Mouse (Mus musculus) hindbrain, embryonic 10.5 days (tissue): ENCODE data around the gene Sco1. TPM values are rescaled to one million over a fixed set of nuclear protein-coding genes. Genes with fewer than 3 reads are reported as not detected.
A peak's percentile ranks its signal among the peaks of the same experiment; 100 is the strongest.
"Not testable (repeated sequence)": the region's sequence is repeated elsewhere in the genome, so short reads cannot be mapped to it uniquely, and the experiment has no call there.

ENCODE experiments used
- DNase-seq: peaks from one replicate; pipeline ENCODE4 v3.0.0-alpha.2; 2017; ENCODE audit warnings: low spot score
- H3K27ac ChIP-seq: fragments of 300-500 bp; sonication (generic); 2 replicates; pipeline ENCODE4 v1.5.1; 2016; ENCODE audit warnings: mild to moderate bottlenecking, moderate library complexity
- H3K27me3 ChIP-seq: fragments of 300-500 bp; sonication (generic); 2 replicates; pipeline ENCODE4 v1.6.1; 2016; ENCODE audit warnings: mild to moderate bottlenecking; ENCODE audit not compliant: poor library complexity, insufficient read depth, severe bottlenecking
- H3K36me3 ChIP-seq: fragments of 300-500 bp; sonication (generic); 2 replicates; pipeline ENCODE4 v1.6.1; 2016; ENCODE audit warnings: mild to moderate bottlenecking, moderate library complexity
- H3K4me1 ChIP-seq: fragments of 300-500 bp; sonication (generic); replicated peaks from 2 replicates; pipeline ENCODE4 v1.6.1; 2016; ENCODE audit warnings: mild to moderate bottlenecking
- H3K4me3 ChIP-seq: fragments of 300-500 bp; sonication (generic); 2 replicates; pipeline ENCODE4 v1.5.1; 2016; ENCODE audit warnings: mild to moderate bottlenecking, moderate library complexity
- H3K9me3 ChIP-seq: fragments of 300-500 bp; sonication (generic); 2 replicates; pipeline ENCODE4 v1.6.1; 2016; ENCODE audit warnings: mild to moderate bottlenecking, moderate library complexity
- WGBS: fragments of 180-500 bp; shearing (Covaris S2); methylation state at CpG from one replicate; pipeline ENCODE4 v1.1.7; 2016; 5-methylcytosine and 5-hydroxymethylcytosine counted together
- polyA plus RNA-seq: library from polyadenylated mRNA; unstranded; fragments of >200 nt; fragmentation: Nextera tagmentation; extraction: Ambion mirVana; gene quantifications from 2 replicates; pipeline ENCODE4 v1.2.1, GENCODE M21; 2016

Sco1 gene
- polyA plus RNA-seq, 1 experiment from 2014 or later = 18.0 TPM

- Histone ChIP-seq H3K4me3 (peak overlapping the region; percentile 18; the same call in 1 of the 2 replicates), H3K36me3 (no peaks in the 10 kb centered on the region), H3K9me3 (no peaks in the 10 kb centered on the region), H3K27ac (0 out of 2 replicates have a peak overlapping the region, but pooled peaks have one; percentile 67), H3K4me1 (peaks cover 36% of the 10 kb centered on the region), H3K27me3 (peaks cover 27% of the 10 kb centered on the region)
- WGBS = 5% methylated on average over 11 of the region's 11 CpGs
- DNase-seq = peak; percentile 85
These were observed 28.7 kb downstream of the Sco1 start for GRCm38 (mm10) chr11:67081125-67081649.

DNA sequence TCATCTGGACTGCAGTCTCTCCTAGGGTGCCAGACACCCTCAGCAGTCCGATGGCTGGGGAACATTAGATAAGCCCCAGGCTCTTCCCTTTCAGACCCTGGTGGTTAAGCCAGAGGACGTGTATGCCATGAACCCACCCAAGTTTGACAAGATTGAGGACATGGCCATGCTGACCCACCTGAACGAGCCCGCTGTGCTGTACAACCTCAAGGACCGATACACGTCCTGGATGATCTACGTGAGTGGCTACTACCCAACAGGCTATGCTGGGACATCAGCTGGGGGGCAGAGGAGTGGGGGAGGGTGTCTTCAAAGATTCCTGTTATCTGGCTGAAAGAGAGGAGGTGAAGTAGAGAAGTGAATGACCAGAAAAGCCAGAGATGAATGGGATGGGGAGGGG, 29.7 kb downstream of the Sco1 start:
- WGBS = 90% methylated on average over 7 of the region's 7 CpGs
- H3K27me3 ChIP-seq = peaks cover 29% of the 10 kb centered on the region

DNA sequence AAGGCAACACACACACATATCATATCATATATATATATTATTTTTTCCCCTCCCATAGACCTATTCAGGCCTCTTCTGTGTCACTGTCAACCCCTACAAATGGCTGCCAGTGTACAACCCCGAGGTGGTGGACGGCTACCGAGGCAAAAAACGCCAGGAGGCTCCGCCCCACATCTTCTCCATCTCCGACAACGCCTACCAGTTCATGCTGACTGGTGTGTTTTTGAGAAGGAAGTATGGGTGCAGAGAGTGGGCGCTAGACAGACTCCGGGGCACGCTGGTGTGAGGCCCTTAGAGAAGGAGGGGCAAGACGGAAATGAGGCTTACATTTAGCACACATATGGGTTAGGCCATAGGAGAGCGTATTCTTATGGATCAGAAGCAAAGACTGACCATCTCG, 30.3 kb downstream of the Sco1 start:
- no peaks in the 10 kb centered on the region for H3K36me3 ChIP-seq
- no peak for DNase-seq
- no peak overlapping the region for H3K27ac ChIP-seq
- peaks cover 36% of the 10 kb centered on the region for H3K4me1 ChIP-seq
- H3K4me3 ChIP-seq = no peak overlapping the region
- peaks cover 31% of the 10 kb centered on the region for H3K27me3 ChIP-seq
- no peaks in the 10 kb centered on the region for H3K9me3 ChIP-seq
- WGBS = 90% methylated on average over 13 of the region's 13 CpGs

More for the DNA sequence above, 29.7 kb downstream of the Sco1 start:
- no peaks in the 10 kb centered on the region for H3K36me3 ChIP-seq
- H3K27ac ChIP-seq = no peak overlapping the region
- no peak overlapping the region for H3K4me3 ChIP-seq
- no peak for DNase-seq
- H3K9me3 ChIP-seq = no peaks in the 10 kb centered on the region
- peaks cover 36% of the 10 kb centered on the region for H3K4me1 ChIP-seq

DNA sequence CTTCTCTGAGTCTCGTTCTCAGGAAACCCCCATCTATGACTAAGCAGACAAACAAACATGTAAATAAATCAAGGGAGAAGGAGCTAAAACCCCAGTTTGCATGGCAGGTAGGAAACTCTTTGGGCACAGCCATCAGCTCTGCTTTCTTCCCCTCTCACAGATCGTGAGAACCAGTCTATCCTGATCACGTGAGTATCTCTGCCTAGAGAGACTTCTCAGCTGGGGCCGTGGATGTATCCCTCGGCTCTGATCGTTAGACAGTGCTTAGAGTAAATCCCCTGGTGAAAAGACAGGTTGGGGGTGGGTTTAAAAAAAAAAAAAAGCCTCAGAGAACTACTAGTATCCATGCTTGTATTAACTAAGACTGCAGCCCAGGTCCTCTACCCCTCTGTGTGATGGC, 30.8 kb downstream of the Sco1 start:
- no peak overlapping the region for H3K27ac ChIP-seq
- 70% methylated on average over 6 of the region's 6 CpGs for WGBS
- H3K4me3 ChIP-seq = no peak overlapping the region
- peaks cover 31% of the 10 kb centered on the region for H3K27me3 ChIP-seq
- peaks cover 36% of the 10 kb centered on the region for H3K4me1 ChIP-seq
- no peaks in the 10 kb centered on the region for H3K9me3 ChIP-seq
- DNase-seq = no peak
- no peaks in the 10 kb centered on the region for H3K36me3 ChIP-seq

- H3K36me3 ChIP-seq = no peaks in the 10 kb centered on the region
- H3K4me3 ChIP-seq = no peak overlapping the region
- no peak for DNase-seq
- no peak overlapping the region for H3K27ac ChIP-seq
- peaks cover 35% of the 10 kb centered on the region for H3K4me1 ChIP-seq
- no peaks in the 10 kb centered on the region for H3K9me3 ChIP-seq
- peaks cover 33% of the 10 kb centered on the region for H3K27me3 ChIP-seq
- 38% methylated on average over 32 of the region's 32 CpGs for WGBS
These were observed 31.4 kb downstream of the Sco1 start for GRCm38 (mm10) chr11:67083712-67084340.

GRCm38 (mm10) chr11:67085489-67085888, 33.0 kb downstream of the Sco1 start:
- Histone ChIP-seq H3K9me3 (no peaks in the 10 kb centered on the region), H3K36me3 (no peaks in the 10 kb centered on the region), H3K4me3 (no peak overlapping the region), H3K27ac (no peak overlapping the region), H3K4me1 (peaks cover 19% of the 10 kb centered on the region), H3K27me3 (peaks cover 34% of the 10 kb centered on the region)
- WGBS = 6% methylated on average over 6 of the region's 6 CpGs
- DNase-seq = peak; percentile 75

- H3K27ac ChIP-seq = no peak overlapping the region
- H3K4me1 ChIP-seq = peaks cover 8% of the 10 kb centered on the region
- H3K9me3 ChIP-seq = no peaks in the 10 kb centered on the region
- DNase-seq = no peak
- WGBS = 63% methylated on average over 9 of the region's 9 CpGs
- H3K36me3 ChIP-seq = no peaks in the 10 kb centered on the region
- peaks cover 34% of the 10 kb centered on the region for H3K27me3 ChIP-seq
- H3K4me3 ChIP-seq = no peak overlapping the region
These were observed 34.1 kb downstream of the Sco1 start for GRCm38 (mm10) chr11:67086467-67087164.

- H3K27me3 ChIP-seq = peaks cover 34% of the 10 kb centered on the region
These were observed 34.8 kb downstream of the Sco1 start for GRCm38 (mm10) chr11:67087225-67087624.

DNA sequence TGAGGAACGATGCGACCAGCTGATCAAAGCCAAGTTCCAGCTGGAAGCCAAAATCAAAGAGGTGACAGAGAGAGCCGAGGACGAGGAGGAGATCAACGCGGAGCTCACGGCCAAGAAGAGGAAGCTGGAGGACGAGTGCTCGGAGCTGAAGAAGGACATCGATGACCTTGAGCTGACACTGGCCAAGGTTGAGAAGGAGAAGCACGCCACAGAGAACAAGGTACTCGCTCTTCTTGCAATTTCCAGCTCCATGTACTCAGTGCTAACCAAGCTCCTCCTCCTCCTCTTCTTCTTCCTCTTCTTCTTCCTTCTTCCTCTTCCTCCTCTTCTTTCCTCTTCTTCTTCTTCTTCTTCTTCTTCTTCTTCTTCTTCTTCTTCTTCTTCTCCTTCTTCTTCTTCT, 39.9 kb downstream of the Sco1 start:
- 87% methylated on average over 12 of the region's 12 CpGs for WGBS
- not testable (repeated sequence) for H3K27ac ChIP-seq, DNase-seq, H3K27me3 ChIP-seq, H3K4me1 ChIP-seq, H3K4me3 ChIP-seq, H3K36me3 ChIP-seq, H3K9me3 ChIP-seq

More at GRCm38 (mm10) chr11:67087225-67087624, 34.8 kb downstream of the Sco1 start:
- H3K27ac ChIP-seq = no peak overlapping the region
- H3K9me3 ChIP-seq = no peaks in the 10 kb centered on the region
- no peaks in the 10 kb centered on the region for H3K36me3 ChIP-seq
- 87% methylated on average over 12 of the region's 12 CpGs for WGBS
- peaks cover 2% of the 10 kb centered on the region; the same call in 1 of the 2 replicates for H3K4me1 ChIP-seq
- H3K4me3 ChIP-seq = no peak overlapping the region
- DNase-seq = no peak

DNA sequence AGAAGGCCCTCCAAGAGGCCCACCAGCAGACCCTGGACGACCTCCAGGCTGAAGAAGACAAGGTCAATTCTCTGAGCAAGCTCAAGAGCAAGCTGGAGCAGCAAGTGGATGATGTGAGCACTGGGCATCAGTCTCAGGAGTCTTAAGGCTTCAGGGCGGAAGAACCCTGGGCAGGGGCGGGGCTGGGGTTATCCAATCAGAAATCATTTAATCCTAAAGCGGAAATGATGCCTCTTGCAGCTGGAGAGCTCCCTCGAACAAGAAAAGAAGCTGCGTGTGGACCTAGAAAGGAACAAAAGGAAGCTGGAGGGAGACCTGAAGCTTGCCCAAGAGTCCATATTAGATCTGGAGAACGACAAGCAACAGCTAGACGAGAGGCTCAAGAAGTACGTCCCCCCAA, 40.7 kb downstream of the Sco1 start:
- no peaks in the 10 kb centered on the region for H3K4me1 ChIP-seq
- no peak overlapping the region for H3K4me3 ChIP-seq
- no peaks in the 10 kb centered on the region for H3K36me3 ChIP-seq
- no peak overlapping the region for H3K27ac ChIP-seq
- H3K27me3 ChIP-seq = peaks cover 9% of the 10 kb centered on the region; the same call in 1 of the 2 replicates
- no peaks in the 10 kb centered on the region for H3K9me3 ChIP-seq
- DNase-seq = no peak
- 82% methylated on average over 9 of the region's 9 CpGs for WGBS

DNA sequence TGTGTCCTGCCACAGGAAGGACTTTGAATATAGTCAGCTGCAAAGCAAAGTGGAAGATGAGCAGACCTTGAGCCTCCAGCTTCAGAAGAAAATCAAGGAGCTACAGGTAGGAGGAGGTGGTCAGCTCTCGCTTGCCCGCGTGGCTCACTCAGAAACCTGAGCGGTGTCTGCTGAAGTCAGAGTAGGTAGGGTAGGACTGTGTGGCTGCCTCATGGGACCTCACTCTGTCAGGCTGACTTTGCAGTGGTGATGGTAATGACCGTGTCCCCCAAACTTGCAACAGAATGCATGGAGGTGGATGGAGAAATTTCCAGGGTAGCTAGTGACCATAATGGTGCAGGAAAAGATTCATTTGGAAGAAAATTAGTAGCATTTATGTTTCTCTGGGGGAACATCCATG, 41.2 kb downstream of the Sco1 start:
- Histone ChIP-seq H3K27me3 (peaks cover 8% of the 10 kb centered on the region; the same call in 1 of the 2 replicates), H3K4me3 (no peak overlapping the region), H3K4me1 (no peaks in the 10 kb centered on the region), H3K36me3 (no peaks in the 10 kb centered on the region), H3K9me3 (no peaks in the 10 kb centered on the region), H3K27ac (no peak overlapping the region)
- no peak for DNase-seq
- 97% methylated on average over 5 of the region's 5 CpGs for WGBS

DNA sequence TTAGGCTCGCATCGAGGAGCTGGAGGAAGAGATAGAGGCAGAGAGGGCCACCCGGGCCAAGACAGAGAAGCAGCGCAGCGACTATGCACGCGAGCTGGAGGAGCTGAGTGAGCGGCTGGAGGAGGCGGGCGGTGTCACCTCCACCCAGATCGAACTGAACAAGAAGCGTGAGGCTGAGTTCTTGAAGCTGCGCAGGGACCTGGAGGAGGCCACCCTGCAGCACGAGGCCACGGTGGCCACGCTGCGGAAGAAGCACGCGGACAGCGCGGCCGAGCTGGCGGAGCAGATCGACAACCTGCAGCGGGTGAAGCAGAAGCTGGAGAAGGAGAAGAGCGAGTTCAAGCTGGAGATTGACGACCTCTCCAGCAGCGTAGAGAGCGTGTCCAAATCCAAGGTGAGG, 42.0 kb downstream of the Sco1 start:
- DNase-seq = no peak
- Histone ChIP-seq H3K27me3 (peaks cover 10% of the 10 kb centered on the region), H3K4me1 (no peaks in the 10 kb centered on the region), H3K9me3 (no peaks in the 10 kb centered on the region), H3K4me3 (no peak overlapping the region), H3K36me3 (no peaks in the 10 kb centered on the region), H3K27ac (no peak overlapping the region)
- 78% methylated on average over 29 of the region's 29 CpGs for WGBS

DNA sequence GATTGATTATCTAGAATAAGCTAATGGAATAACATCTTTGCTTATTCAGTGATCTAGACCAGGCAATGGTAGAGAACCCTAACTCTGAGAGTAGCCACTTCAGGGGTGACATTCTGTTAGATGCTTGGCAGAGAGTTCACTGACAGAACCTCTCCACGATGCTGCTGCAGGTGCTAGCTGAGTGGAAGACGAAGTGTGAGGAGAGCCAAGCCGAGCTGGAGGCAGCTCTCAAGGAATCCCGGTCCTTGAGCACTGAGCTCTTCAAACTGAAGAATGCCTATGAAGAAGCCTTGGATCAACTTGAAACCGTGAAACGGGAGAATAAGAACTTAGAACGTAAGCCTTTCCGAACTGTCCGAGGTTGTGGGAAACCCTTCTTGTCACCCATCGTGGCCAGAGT, 45.2 kb downstream of the Sco1 start:
- no peak for DNase-seq
- H3K9me3 ChIP-seq = no peaks in the 10 kb centered on the region

More for the DNA sequence above, 45.2 kb downstream of the Sco1 start:
- Histone ChIP-seq H3K27me3 (peaks cover 17% of the 10 kb centered on the region), H3K4me3 (no peak overlapping the region), H3K4me1 (no peaks in the 10 kb centered on the region), H3K27ac (no peak overlapping the region), H3K36me3 (no peaks in the 10 kb centered on the region)
- WGBS = 93% methylated on average over 10 of the region's 10 CpGs
